Mouse (Mus musculus): Measurements from ENCODE around the gene Gm3415. TPM values are rescaled to one million over a fixed set of nuclear protein-coding genes. Genes with fewer than 3 reads are reported as not detected.

The Gm3415 gene
- polyA plus RNA-seq, 1 experiment from 2014 or later: not detected

DNA sequence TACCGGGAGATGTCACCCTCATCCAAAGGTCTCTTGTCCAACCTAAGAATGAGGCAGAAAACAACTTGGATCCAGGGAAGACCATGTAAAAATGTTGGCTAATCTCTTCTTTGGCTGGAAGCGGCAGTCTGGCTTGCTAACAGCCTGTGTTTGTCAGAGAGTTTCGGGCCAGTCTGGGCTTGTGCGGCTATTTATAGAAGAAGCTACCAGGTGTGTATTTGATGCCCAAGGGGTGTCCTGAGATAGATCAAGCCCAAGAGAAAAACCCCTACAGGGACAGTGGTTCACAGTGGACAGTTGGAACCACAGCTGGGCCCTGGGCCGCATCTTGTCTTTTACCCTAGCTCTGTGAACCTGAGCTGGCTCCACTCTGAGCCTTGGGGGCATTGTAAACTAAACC lies 51.0 kb downstream of the Gm3415 start:
- Histone ChIP-seq H3K9me3 (no peaks in the 10 kb centered on the region), H3K36me3 (no peaks in the 10 kb centered on the region), H3K27ac (no peak overlapping the region), H3K4me1 (peaks cover 6% of the 10 kb centered on the region), H3K4me3 (no peak overlapping the region), H3K9ac (no peak overlapping the region), H3K4me2 (no peak overlapping the region), H3K27me3 (no peaks in the 10 kb centered on the region)
- WGBS: 77% methylated on average over 5 of the region's 5 CpGs
- ATAC-seq (ENCODE audit: insufficient number of reproducible peaks, low FRiP score, low TSS enrichment, low read depth): no peak

DNA sequence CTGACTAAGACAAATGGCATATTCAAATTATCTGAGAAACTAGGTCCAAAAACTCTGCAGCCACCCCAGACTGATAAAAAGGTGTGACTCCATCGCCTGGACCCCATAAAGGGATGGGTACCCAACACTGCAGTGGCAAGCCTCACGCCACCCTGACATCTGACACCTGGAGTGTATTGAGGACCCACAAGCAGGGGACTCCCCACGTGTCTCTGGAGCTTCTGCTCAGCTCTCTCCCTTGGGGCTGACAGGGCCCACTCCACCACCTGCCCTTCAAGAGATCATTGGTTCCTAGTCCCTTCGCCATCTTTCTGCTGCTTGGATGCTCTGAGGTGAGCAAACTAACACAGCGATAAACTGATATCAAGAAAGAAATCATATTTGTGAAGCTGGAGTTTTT lies 51.9 kb downstream of the Gm3415 start:
- Histone ChIP-seq H3K27ac (no peak overlapping the region), H3K36me3 (no peaks in the 10 kb centered on the region), H3K4me3 (no peak overlapping the region), H3K4me1 (peaks cover 6% of the 10 kb centered on the region), H3K27me3 (no peaks in the 10 kb centered on the region), H3K4me2 (no peak overlapping the region), H3K9ac (no peak overlapping the region), H3K9me3 (no peaks in the 10 kb centered on the region)
- ATAC-seq (ENCODE audit: insufficient number of reproducible peaks, low FRiP score, low TSS enrichment, low read depth): no peak
- 71% methylated on average over 5 of the region's 5 CpGs for WGBS

Other genes with a start within 250 kb of the Gm3415 start
- gene Wasf3, start 171.2 kb upstream of the Gm3415 start, polyA plus RNA-seq (2015; fragmentation: Nextera tagmentation; extraction: Ambion mirVana): 1.6 and 2.6 TPM in 2 replicates
- not detected in 2 replicates for gene Gm6408, start 74.2 kb upstream of the Gm3415 start, polyA plus RNA-seq (2015; fragmentation: Nextera tagmentation; extraction: Ambion mirVana)
- not detected in 2 replicates for gene Gm6370, start 64.8 kb upstream of the Gm3415 start, polyA plus RNA-seq (2015; fragmentation: Nextera tagmentation; extraction: Ambion mirVana)
- gene 4930449I24Rik, start 53.7 kb upstream of the Gm3415 start, polyA plus RNA-seq (2015; fragmentation: Nextera tagmentation; extraction: Ambion mirVana): not detected in 2 replicates
- not detected in 2 replicates for gene Gm3402, start 42.0 kb upstream of the Gm3415 start, polyA plus RNA-seq (2015; fragmentation: Nextera tagmentation; extraction: Ambion mirVana)
- not detected in 2 replicates for gene Gm3404, start 30.3 kb upstream of the Gm3415 start, polyA plus RNA-seq (2015; fragmentation: Nextera tagmentation; extraction: Ambion mirVana)
- not detected in 2 replicates for gene Gm3409, start 18.5 kb upstream of the Gm3415 start, polyA plus RNA-seq (2015; fragmentation: Nextera tagmentation; extraction: Ambion mirVana)
- gene Gpr12, start 29.1 kb downstream of the Gm3415 start, polyA plus RNA-seq (2015; fragmentation: Nextera tagmentation; extraction: Ambion mirVana): 0.19 and 0.22 TPM in 2 replicates
- gene Usp12, start 238.9 kb downstream of the Gm3415 start, polyA plus RNA-seq (2015; fragmentation: Nextera tagmentation; extraction: Ambion mirVana): 15.5 and 16.6 TPM in 2 replicates

All from limb, embryonic 15.5 days (tissue).